Mouse (Mus musculus) midbrain, embryonic 10.5 days (tissue): ENCODE data around the gene Cul9. TPM values are rescaled to one million over a fixed set of nuclear protein-coding genes. Genes with fewer than 3 reads are reported as not detected.
"Not testable (repeated sequence)": the region's sequence is repeated elsewhere in the genome, so short reads cannot be mapped to it uniquely, and the experiment has no call there.

Experiments used
- DNase-seq: peaks from one replicate; pipeline ENCODE4 v3.0.0-alpha.2; 2017; ENCODE audit warnings: low spot score
- H3K27ac ChIP-seq: fragments of 300-500 bp; sonication (generic); replicated peaks from 2 replicates; pipeline ENCODE4 v1.5.1; 2016; ENCODE audit warnings: mild to moderate bottlenecking
- H3K27me3 ChIP-seq: fragments of 300-500 bp; sonication (generic); 2 replicates; pipeline ENCODE4 v1.6.1; 2016; ENCODE audit warnings: low read depth, mild to moderate bottlenecking; ENCODE audit not compliant: poor library complexity, severe bottlenecking
- H3K36me3 ChIP-seq: fragments of 300-500 bp; sonication (generic); 2 replicates; pipeline ENCODE4 v1.6.1; 2016; ENCODE audit warnings: mild to moderate bottlenecking, moderate library complexity
- H3K4me1 ChIP-seq: fragments of 300-500 bp; sonication (generic); 2 replicates; pipeline ENCODE4 v1.6.1; 2016
- H3K4me3 ChIP-seq: fragments of 300-500 bp; sonication (generic); 2 replicates; pipeline ENCODE4 v1.5.1; 2016; ENCODE audit warnings: mild to moderate bottlenecking, moderate library complexity
- H3K9me3 ChIP-seq: fragments of 300-500 bp; sonication (generic); replicated peaks from 2 replicates; pipeline ENCODE4 v1.6.1; 2016; ENCODE audit warnings: mild to moderate bottlenecking
- WGBS: fragments of 180-500 bp; shearing (Covaris S2); methylation state at CpG from one replicate; pipeline ENCODE4 v1.1.7; 2016; 5-methylcytosine and 5-hydroxymethylcytosine counted together
- polyA plus RNA-seq: library from polyadenylated mRNA; unstranded; fragments of >200 nt; fragmentation: Nextera tagmentation; extraction: Ambion mirVana; gene quantifications from 2 replicates; pipeline ENCODE4 v1.2.1, GENCODE M21; 2016

Cul9 gene
- polyA plus RNA-seq, 1 experiment from 2014 or later = 4.4 TPM

GRCm38 (mm10) chr17:46571005-46571404 is 24.8 kb upstream of the Cul9 start:
- WGBS = 91% methylated on average over 11 of the region's 11 CpGs
- no peak overlapping the region for H3K27ac ChIP-seq
- no peaks in the 10 kb centered on the region for H3K4me1 ChIP-seq
- H3K9me3 ChIP-seq = no peaks in the 10 kb centered on the region
- no peak for DNase-seq
- no peaks in the 10 kb centered on the region for H3K27me3 ChIP-seq
- H3K36me3 ChIP-seq = peaks cover 96% of the 10 kb centered on the region
- H3K4me3 ChIP-seq = no peak overlapping the region

- Histone ChIP-seq H3K27ac (no peak overlapping the region), H3K4me3 (no peak overlapping the region), H3K36me3 (peaks cover 10% of the 10 kb centered on the region), H3K9me3 (no peaks in the 10 kb centered on the region), H3K4me1 (peaks cover 26% of the 10 kb centered on the region), H3K27me3 (peaks cover 5% of the 10 kb centered on the region; the same call in 1 of the 2 replicates)
- DNase-seq = no peak
- 95% methylated on average over 6 of the region's 6 CpGs for WGBS
Measured at GRCm38 (mm10) chr17:46559146-46559545, 13.0 kb upstream of the Cul9 start.

GRCm38 (mm10) chr17:46558151-46558550 is 12.0 kb upstream of the Cul9 start:
- Histone ChIP-seq H3K4me1 (peaks cover 36% of the 10 kb centered on the region), H3K4me3 (no peak overlapping the region), H3K9me3 (no peaks in the 10 kb centered on the region), H3K27ac (no peak overlapping the region), H3K27me3 (peaks cover 13% of the 10 kb centered on the region; the same call in 1 of the 2 replicates), H3K36me3 (no peaks in the 10 kb centered on the region; the same call in 1 of the 2 replicates)
- 87% methylated on average over 5 of the region's 5 CpGs for WGBS
- DNase-seq = no peak

GRCm38 (mm10) chr17:46557321-46557720 is 11.1 kb upstream of the Cul9 start:
- peaks cover 13% of the 10 kb centered on the region; the same call in 1 of the 2 replicates for H3K27me3 ChIP-seq
- not testable (repeated sequence) for DNase-seq, H3K9me3 ChIP-seq, H3K36me3 ChIP-seq, H3K4me3 ChIP-seq
- H3K27ac ChIP-seq = peak overlapping the region; percentile 98
- H3K4me1 ChIP-seq = peaks cover 44% of the 10 kb centered on the region

- H3K4me1 ChIP-seq = peaks cover 48% of the 10 kb centered on the region
- H3K27ac ChIP-seq = peak overlapping the region; percentile 98
- H3K27me3 ChIP-seq = peaks cover 13% of the 10 kb centered on the region; the same call in 1 of the 2 replicates
Measured at GRCm38 (mm10) chr17:46556584-46556945, 10.4 kb upstream of the Cul9 start.

GRCm38 (mm10) chr17:46555673-46556583 is 9.7 kb upstream of the Cul9 start, which contains the start of gene Srf:
TSS of gene Srf (minus strand) at chr17:46556175.
- peaks cover 48% of the 10 kb centered on the region for H3K4me1 ChIP-seq
- H3K36me3 ChIP-seq = peaks cover 15% of the 10 kb centered on the region
- H3K27ac ChIP-seq = peak within 1 kb of the TSS; percentile 98
- DNase-seq = peak; percentile 97
- peaks cover 13% of the 10 kb centered on the region; the same call in 1 of the 2 replicates for H3K27me3 ChIP-seq
- H3K4me3 ChIP-seq = peak within 1 kb of the TSS; percentile 99
- H3K9me3 ChIP-seq = no peaks in the 10 kb centered on the region
- under 1% methylated on average over 87 of the region's 87 CpGs for WGBS

More at GRCm38 (mm10) chr17:46556584-46556945, 10.4 kb upstream of the Cul9 start:
- under 1% methylated on average over 11 of the region's 11 CpGs for WGBS
- Histone ChIP-seq H3K4me3 (peak overlapping the region; percentile 99), H3K9me3 (no peaks in the 10 kb centered on the region), H3K36me3 (peaks cover 8% of the 10 kb centered on the region)
- DNase-seq = no peak

- WGBS = under 1% methylated on average over 75 of the region's 75 CpGs
- peak overlapping the region; percentile 98 for H3K27ac ChIP-seq
- peaks cover 23% of the 10 kb centered on the region for H3K36me3 ChIP-seq
- peaks cover 13% of the 10 kb centered on the region; the same call in 1 of the 2 replicates for H3K27me3 ChIP-seq
- peak overlapping the region; percentile 99 for H3K4me3 ChIP-seq
- peak; percentile 69 for DNase-seq
- peaks cover 48% of the 10 kb centered on the region for H3K4me1 ChIP-seq
- no peaks in the 10 kb centered on the region for H3K9me3 ChIP-seq
Measured at GRCm38 (mm10) chr17:46554977-46555672, 8.9 kb upstream of the Cul9 start.

GRCm38 (mm10) chr17:46554646-46554976 is 8.4 kb upstream of the Cul9 start:
- H3K4me1 ChIP-seq = peaks cover 48% of the 10 kb centered on the region

GRCm38 (mm10) chr17:46553926-46554325 is 7.7 kb upstream of the Cul9 start:
- Histone ChIP-seq H3K9me3 (no peaks in the 10 kb centered on the region), H3K27me3 (peaks cover 13% of the 10 kb centered on the region; the same call in 1 of the 2 replicates), H3K27ac (no peak overlapping the region), H3K4me1 (peaks cover 48% of the 10 kb centered on the region), H3K4me3 (peak overlapping the region; percentile 99), H3K36me3 (peaks cover 33% of the 10 kb centered on the region)
- DNase-seq = no peak
- WGBS = 83% methylated on average over 3 of the region's 3 CpGs

More at GRCm38 (mm10) chr17:46554646-46554976, 8.4 kb upstream of the Cul9 start:
- Histone ChIP-seq H3K27ac (peak overlapping the region; percentile 98), H3K27me3 (peaks cover 13% of the 10 kb centered on the region; the same call in 1 of the 2 replicates), H3K36me3 (peaks cover 28% of the 10 kb centered on the region), H3K4me3 (peak overlapping the region; percentile 99), H3K9me3 (no peaks in the 10 kb centered on the region)
- under 1% methylated on average over 11 of the region's 11 CpGs for WGBS
- DNase-seq = no peak

GRCm38 (mm10) chr17:46553469-46553868 is 7.3 kb upstream of the Cul9 start:
- H3K4me3 ChIP-seq = peak overlapping the region; percentile 99
- 41% methylated on average over 11 of the region's 11 CpGs for WGBS
- H3K36me3 ChIP-seq = peaks cover 38% of the 10 kb centered on the region
- no peak for DNase-seq
- peaks cover 53% of the 10 kb centered on the region for H3K4me1 ChIP-seq
- peak overlapping the region; percentile 66 for H3K27ac ChIP-seq
- peaks cover 15% of the 10 kb centered on the region for H3K27me3 ChIP-seq
- H3K9me3 ChIP-seq = no peaks in the 10 kb centered on the region

GRCm38 (mm10) chr17:46552841-46553423 is 6.7 kb upstream of the Cul9 start:
- Histone ChIP-seq H3K4me3 (peak overlapping the region; percentile 99), H3K4me1 (peaks cover 58% of the 10 kb centered on the region), H3K27ac (peak overlapping the region; percentile 66), H3K27me3 (peaks cover 19% of the 10 kb centered on the region), H3K36me3 (peaks cover 43% of the 10 kb centered on the region), H3K9me3 (no peaks in the 10 kb centered on the region)
- 2% methylated on average over 24 of the region's 24 CpGs for whole genome bisulfite sequencing
- DNase-seq = peak; percentile 86

GRCm38 (mm10) chr17:46552151-46552550 is 6.0 kb upstream of the Cul9 start:
- DNase-seq = no peak
- H3K27me3 ChIP-seq = peaks cover 26% of the 10 kb centered on the region
- 91% methylated on average over 7 of the region's 7 CpGs for WGBS
- H3K4me1 ChIP-seq = peaks cover 60% of the 10 kb centered on the region
- peaks cover 47% of the 10 kb centered on the region for H3K36me3 ChIP-seq
- peak overlapping the region; percentile 35; the same call in 1 of the 2 replicates for H3K27ac ChIP-seq
- no peaks in the 10 kb centered on the region for H3K9me3 ChIP-seq
- H3K4me3 ChIP-seq = peak overlapping the region; percentile 99; the same call in 1 of the 2 replicates
